In genomic region chr6:52505777-52506755, GRCm38 (mm10) we compare ENCODE assay signal across 17 mouse cellular contexts.
DNase-seq lines count a peak whose midpoint lies in the region; TF ChIP-seq lines count a peak whose summit lies in the region.
"Had no signal": no experiment of that assay in that cellular context is flagged by ENCODE, and none has a peak within 500 bp of the region (broad histone marks: within the 10 kb centered on the region; RNA-seq: fewer than 3 reads in every experiment).

No protein-coding gene starts in this region.

- H3K27me3 ChIP-seq in heart, adult 2 months (ENCODE audit: control insufficient read depth, insufficient read depth, low read length), result no peaks in the 10 kb centered on the region
- H3K27me3 ChIP-seq in small intestine, adult 2 months (ENCODE audit: control insufficient read depth, insufficient read depth, low read length), result no peaks in the 10 kb centered on the region
- H3K27me3 ChIP-seq: embryonic facial prominence, embryonic 12.5 days; heart, embryonic 15.5 days; midbrain, embryonic 15.5 days; neural tube, embryonic 12.5 days had no signal

- H3K4me1 ChIP-seq in heart, adult 2 months (ENCODE audit: control insufficient read depth, insufficient read depth, low read length), result peaks cover 11% of the 10 kb centered on the region
- H3K4me1 ChIP-seq in small intestine, adult 2 months (ENCODE audit: control insufficient read depth, insufficient read depth, insufficient read length, low read length), result no peaks in the 10 kb centered on the region
- H3K4me1 ChIP-seq: embryonic facial prominence, embryonic 12.5 days; midbrain, embryonic 15.5 days; neural tube, embryonic 12.5 days had no signal

- intact Hi-C loops in heart, adult 2 months (cut with DNase I), result loop anchor here (2.0 to 5.0 kb wide), 2 partner anchors 27 to 71 kb away; no protein-coding TSS in a partner anchor
- intact Hi-C loops in left cerebral cortex, adult 2 months (cut with DNase I), result no loop called here

- DNase-seq in adrenal gland, adult (ENCODE audit: inconsistent age in 2 of 2, low spot score in 1 of 2), result peak; percentile 46 to 89
- DNase-seq in adrenal gland, postnatal 4 days (ENCODE audit: low spot score in 2 of 2), result no peak
- DNase-seq in heart, adult 2 months, result peak; percentile 39 to 51
- DNase-seq in heart, postnatal 4 days, result no peak
- DNase-seq in cerebellum, adult 9-11 months, result peak; percentile 3
- no peak for DNase-seq in left cerebral cortex, adult 2 months (ENCODE audit: extremely low spot score in 1 of 2, low spot score in 2 of 2)
- no peak for DNase-seq in liver
- DNase-seq: layer of hippocampus, adult 9-11 months; left cerebral cortex, postnatal 4 days; liver, postnatal 0 days had no signal

- no peak for TF ChIP-seq CTCF in heart, adult 2 months (IDR thresholded peaks at IDR 0.05)
- no peak for TF ChIP-seq CTCF in small intestine, adult 2 months (IDR thresholded peaks at IDR 0.05; ENCODE audit: extremely low read depth, insufficient read length, insufficient replicate concordance, low read depth, low read length)
- TF ChIP-seq CTCF in left cerebral cortex, adult 2 months (IDR thresholded peaks at IDR 0.05), result no peak

- TF ChIP-seq EP300 in heart, adult 2 months (IDR thresholded peaks at IDR 0.05; ENCODE audit: insufficient read depth, low read depth, low read length), result no peak

- no peaks in the 10 kb centered on the region for H3K79me2 ChIP-seq in heart, adult 2 months (replicated peaks; ENCODE audit: control insufficient read depth, insufficient read depth, low read length)

- 73% methylated on average over 9 of the region's 9 CpGs for WGBS in heart, adult 2 months
- 74% methylated on average over 9 of the region's 9 CpGs for WGBS in small intestine, adult 2 months

- peaks cover 4% of the 10 kb centered on the region; the same call in 1 of the 2 replicates for H3K36me3 ChIP-seq in heart, adult 2 months (ENCODE audit: control insufficient read depth, insufficient read depth, low read length)
- no peaks in the 10 kb centered on the region for H3K36me3 ChIP-seq in small intestine, adult 2 months (ENCODE audit: control insufficient read depth, insufficient read depth, low read length)
- H3K36me3 ChIP-seq: embryonic facial prominence, embryonic 12.5 days; heart, embryonic 15.5 days; midbrain, embryonic 15.5 days; neural tube, embryonic 12.5 days had no signal

- peak overlapping the region; percentile 66 for H3K27ac ChIP-seq in heart, adult 2 months
- peak overlapping the region; percentile 21; the same call in 1 of the 2 replicates for H3K27ac ChIP-seq in small intestine, adult 2 months (ENCODE audit: insufficient read depth, low read depth, low read length)
- no peak overlapping the region for H3K27ac ChIP-seq in left cerebral cortex, adult 2 months
- H3K27ac ChIP-seq: embryonic facial prominence, embryonic 12.5 days; heart, embryonic 15.5 days; kidney, postnatal 0 days; macrophage; midbrain, embryonic 15.5 days; neural tube, embryonic 12.5 days had no signal

- H3K4me3 ChIP-seq in heart, adult 2 months, result no peak overlapping the region
- no peak overlapping the region for H3K4me3 ChIP-seq in small intestine, adult 2 months (ENCODE audit: low read depth, low read length)
- H3K4me3 ChIP-seq in left cerebral cortex, adult 2 months, result no peak overlapping the region
- H3K4me3 ChIP-seq: embryonic facial prominence, embryonic 12.5 days; heart, embryonic 15.5 days; midbrain, embryonic 15.5 days; neural tube, embryonic 12.5 days had no signal

- no peak for TF ChIP-seq POLR2A in heart, adult 2 months (IDR thresholded peaks at IDR 0.05; ENCODE audit: insufficient read depth, low read depth, low read length)
- no peak for TF ChIP-seq POLR2A in small intestine, adult 2 months (IDR thresholded peaks at IDR 0.05; ENCODE audit: low read depth, low read length)

- no peak overlapping the region for H3K9ac ChIP-seq in heart, adult 2 months (ENCODE audit: low read depth, low read length)
- H3K9ac ChIP-seq: embryonic facial prominence, embryonic 12.5 days; heart, embryonic 15.5 days; liver, postnatal 0 days; midbrain, embryonic 15.5 days; neural tube, embryonic 12.5 days had no signal

Comparison
In these comparisons a context has a peak if more than half of its experiments do, and no peak if none do; other contexts are left out.
1. DNase-seq: peak in adrenal gland, adult (2 of 2), heart, adult 2 months (2 of 2) and cerebellum, adult 9-11 months (single experiment); none in adrenal gland, postnatal 4 days (0 of 2), heart, postnatal 4 days (single experiment), left cerebral cortex, adult 2 months (0 of 2) and liver (single experiment).